Mouse (Mus musculus) heart, postnatal 0 days (tissue): ENCODE measurements at regions not wholly inside any gene's neighbourhood (a gene's known extent, or its start where the extent isn't known, plus 50 kb on each side); places are given as distances from the start of the nearest gene placed in this dataset.

Source experiments
- CTCF ChIP-seq: IDR thresholded peaks from 2 replicates; pipeline ENCODE4 v1.5.1; 2016; ENCODE audit warnings: antibody characterized with exemption, control low read depth, low read depth
- EP300 ChIP-seq: IDR thresholded peaks from 2 replicates; pipeline ENCODE4 v1.6.1; 2016; ENCODE audit warnings: antibody characterized with exemption, low read depth

DNA sequence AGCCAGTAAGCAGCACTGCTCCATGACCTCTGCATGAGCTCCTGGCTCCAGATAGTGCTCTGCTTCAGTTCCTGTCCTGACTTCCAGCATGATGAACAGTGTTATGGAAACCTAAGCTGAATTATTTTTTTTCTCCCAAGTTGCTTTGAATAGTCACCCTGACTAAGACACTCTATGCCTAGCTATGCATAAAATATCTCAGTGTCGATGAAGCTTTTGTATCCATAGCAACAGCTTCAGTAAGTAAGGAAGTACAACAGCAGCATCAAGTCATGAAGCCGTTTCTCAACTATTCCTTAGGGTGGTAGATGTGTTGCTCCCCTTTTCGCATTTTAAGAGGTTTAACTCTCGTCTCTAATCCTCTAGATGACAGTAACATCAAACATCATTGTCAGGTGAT, 228.4 kb upstream of the Gpc5 start:
- TF ChIP-seq CTCF (no peak), EP300 (no peak)
